Mouse (Mus musculus): ENCODE measurements around the gene Nasp. TPM values are rescaled to one million over a fixed set of nuclear protein-coding genes. Genes with fewer than 3 reads are reported as not detected.

Gene Nasp
- polyA plus RNA-seq, 3 experiments from 2014 or later = 40.6 to 99.0 (median 47.2) TPM

DNA sequence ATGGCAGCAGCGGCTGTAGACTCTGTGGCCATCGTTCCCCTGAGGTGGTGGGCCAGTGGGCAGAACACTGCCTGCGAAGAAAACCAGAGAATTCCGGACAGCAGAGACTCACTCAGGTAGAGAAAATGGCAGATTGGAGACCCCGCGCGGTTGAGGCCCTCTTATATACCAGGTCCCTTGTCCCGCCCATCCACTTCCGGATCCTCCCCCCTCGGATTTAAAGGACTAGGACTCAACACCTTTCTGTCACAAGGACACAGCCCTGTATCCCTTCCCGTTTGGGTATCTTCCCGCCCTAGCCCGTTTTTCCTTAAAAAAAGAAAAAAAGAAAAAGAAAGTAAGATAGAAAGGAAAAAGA, 403 bp downstream of the Nasp start:
- peak; percentile 80 for ATAC-seq

DNA sequence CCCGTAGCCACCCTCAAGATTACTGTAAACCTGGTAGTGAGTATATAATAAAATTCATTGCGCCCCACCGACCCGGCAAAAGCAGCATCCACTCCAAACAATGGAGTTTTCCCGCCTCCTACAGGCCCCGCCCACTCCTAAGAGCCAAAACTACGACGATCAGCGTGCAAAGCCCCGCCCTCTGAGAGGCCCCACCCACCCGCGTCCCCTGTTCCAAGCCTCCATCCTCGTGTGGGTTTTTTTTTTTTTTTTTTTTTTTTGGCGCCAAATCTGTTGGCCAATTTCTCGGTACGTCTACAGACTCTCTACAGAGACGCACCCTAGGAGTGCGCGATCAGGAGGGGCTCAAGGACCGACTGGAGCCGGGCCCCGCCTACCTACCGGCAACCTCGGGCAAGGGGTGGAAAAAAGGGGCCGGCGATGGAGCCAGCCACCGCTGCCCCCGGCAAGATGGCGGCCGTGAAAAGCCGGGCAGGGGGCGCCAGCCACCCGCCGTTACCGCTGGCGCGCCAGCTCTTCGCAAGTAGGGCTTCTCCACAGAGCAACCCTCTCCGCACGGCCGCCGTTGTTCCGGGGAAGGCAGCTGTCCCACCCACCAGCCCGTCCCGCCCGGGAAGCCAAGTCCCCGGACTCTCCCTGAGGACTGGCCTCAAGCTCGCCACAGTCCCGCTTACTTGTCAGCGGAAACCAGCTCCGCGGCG, 933 bp downstream of the Nasp start:
- ATAC-seq = peak; percentile 57

GRCm38 (mm10) chr4:116624831-116625230, 2.9 kb downstream of the Nasp start:
- ATAC-seq = no peak

DNA sequence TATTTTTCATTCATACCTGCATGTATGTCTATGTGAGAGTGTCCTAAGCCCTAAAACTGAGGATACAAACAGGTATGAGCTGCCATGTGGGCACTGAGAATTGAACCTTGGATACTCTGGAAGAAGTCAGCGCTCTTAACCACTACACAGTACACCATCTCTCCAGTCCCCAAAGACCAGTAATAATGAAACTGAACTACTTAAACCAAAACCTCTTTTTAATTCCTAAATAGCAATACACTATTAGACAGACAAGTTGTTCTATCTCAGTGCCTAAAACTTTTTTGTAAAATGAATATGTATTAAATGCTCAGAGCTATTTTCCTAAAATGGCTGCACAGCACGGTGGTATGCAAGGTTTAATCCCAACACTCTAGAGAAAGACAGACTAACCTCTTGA, 12.5 kb downstream of the Nasp start:
- no peak for ATAC-seq

DNA sequence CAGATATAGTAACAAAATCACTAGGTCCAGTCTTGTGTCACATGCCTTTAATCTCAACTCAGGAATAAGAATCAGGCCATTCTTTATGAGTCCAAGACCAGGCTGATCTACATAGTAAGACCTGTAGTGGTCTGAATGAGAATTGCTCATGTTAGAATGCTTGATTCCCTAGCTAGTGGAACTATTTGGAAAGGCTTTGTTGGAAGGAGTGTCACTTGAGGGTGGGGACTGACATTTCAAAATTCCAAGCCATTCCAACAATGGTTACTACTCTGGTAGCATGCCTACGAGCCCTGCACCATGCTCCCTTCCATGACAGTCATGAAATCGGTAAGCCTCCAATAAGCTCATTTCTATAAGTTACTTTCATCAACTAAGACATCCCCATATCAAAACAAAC, 15.1 kb downstream of the Nasp start:
- no peak for ATAC-seq

- peak; percentile 93 for ATAC-seq
These were observed 30.5 kb downstream of the Nasp start for GRCm38 (mm10) chr4:116596978-116597881.

DNA sequence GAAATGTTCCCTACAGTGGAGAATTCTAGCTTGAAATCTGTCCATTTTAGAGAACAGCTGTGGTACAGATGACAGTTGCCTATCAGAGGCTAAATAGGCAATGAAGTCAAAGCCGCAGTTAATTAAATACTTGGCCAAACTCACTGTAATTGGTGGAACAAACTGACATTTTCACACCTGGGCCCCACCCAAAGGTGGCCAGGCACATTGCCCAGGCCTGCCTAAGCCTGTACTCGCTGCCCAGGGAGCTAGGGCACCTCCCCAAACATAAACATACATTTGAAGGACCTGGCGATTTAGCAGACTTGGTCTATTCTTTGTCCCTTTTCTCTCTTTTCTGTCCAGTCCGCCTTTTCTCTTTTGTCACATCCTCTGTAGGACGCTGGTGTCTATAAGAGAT, 31.4 kb downstream of the Nasp start, which contains the start of gene Ccdc17:
Gene Ccdc17, plus strand, starts transcription at position 276 of the 400 bp plus-strand sequence.
- no peak for ATAC-seq

DNA sequence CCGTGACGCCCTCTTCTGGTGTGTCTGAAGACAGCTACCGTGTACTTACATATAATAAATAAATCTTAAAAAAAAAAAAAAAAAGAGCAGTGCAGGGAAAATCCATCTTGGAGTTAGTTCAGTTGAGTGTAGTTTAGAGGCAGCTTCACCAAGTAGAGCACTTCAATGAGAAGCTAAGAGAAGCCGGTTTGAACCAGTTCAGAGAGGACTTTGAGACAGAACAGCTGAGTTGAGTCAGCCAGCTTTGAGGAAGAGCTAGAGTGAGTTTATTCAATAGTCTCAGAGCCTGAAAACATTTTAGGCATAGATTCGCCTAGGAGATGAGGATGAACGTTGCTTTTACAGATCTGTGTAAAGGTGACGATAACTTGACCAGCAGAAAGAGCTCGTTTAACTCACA, 31.9 kb downstream of the Nasp start:
- no peak for ATAC-seq

DNA sequence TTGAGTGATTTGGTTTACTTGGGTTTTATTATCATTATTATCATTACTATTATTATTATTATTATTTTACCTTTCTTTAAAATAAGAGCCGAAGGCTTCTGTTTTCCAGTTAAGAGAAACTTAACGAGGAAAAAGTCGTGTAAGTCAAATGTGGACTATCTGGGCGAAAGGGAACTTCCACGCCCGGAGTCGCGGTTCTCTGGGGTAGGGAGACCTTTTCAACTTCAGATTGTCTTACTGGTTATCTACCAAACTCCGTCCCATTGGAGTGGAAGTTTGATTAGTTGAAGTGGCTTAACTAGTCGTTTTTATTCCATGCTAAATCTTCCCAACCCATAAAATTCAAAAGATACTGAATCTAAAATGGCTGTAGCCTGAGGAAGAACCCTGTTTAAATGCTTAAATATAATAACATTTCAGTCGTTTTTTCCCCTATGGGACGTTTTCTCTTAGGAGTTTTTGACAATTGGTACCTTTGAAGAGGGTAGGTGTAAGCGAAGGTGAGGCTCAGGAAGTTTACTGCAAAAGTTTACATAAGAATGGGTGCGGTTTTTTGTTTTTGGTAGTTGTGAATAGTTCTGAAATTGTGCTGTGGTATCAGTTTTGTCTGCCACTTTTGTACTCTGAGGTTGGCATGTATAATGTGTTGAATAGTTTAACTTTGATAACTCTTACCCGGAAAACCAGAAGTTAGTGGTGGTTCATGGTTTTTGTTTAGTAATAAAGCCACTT, 69.4 kb downstream of the Nasp start:
- no peak for ATAC-seq

DNA sequence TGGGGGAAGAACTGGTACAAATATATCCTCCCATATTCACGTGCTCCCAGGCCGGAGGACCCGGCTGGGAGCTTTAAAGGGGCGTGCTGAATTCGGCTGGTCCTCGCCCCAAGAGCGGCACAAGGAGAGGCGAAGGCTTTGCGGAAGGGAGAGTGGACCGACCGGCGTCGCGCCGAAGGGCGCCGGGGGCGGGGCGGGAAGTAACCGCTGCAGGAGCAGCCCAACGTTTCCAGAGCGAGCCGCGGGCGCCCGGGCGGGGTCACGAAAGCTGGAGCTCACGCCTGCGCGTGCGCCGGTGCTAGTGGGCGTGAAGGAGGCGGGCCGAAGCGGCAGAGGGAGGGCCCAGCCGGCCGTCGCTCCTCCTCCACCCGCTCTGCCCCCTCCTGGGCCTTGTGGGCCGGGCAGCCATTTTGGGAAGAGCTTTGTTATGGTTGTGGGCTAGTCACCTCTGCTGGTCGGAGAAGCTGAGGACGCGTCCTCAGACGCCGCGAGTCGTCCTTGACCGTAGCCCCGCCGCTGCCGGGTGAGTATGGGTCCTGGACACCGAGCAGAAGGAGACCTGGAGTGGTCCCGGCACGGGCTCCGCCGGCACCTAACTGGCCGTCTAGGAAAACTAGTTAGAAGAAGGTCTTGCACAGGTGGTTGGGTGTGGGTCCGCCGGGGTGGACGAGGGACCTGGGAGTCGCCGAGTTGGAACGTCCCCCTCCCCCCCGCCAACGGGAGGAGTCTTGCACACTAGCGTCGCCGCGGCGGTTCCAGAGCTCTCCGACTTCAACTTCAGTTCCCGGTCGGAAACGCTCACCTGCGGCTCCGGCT, 70.2 kb downstream of the Nasp start, which contains the start of gene Gpbp1l1:
Gene Gpbp1l1, plus strand, starts transcription at position 353 of the 816 bp plus-strand sequence.
- peak; percentile 77 for ATAC-seq

DNA sequence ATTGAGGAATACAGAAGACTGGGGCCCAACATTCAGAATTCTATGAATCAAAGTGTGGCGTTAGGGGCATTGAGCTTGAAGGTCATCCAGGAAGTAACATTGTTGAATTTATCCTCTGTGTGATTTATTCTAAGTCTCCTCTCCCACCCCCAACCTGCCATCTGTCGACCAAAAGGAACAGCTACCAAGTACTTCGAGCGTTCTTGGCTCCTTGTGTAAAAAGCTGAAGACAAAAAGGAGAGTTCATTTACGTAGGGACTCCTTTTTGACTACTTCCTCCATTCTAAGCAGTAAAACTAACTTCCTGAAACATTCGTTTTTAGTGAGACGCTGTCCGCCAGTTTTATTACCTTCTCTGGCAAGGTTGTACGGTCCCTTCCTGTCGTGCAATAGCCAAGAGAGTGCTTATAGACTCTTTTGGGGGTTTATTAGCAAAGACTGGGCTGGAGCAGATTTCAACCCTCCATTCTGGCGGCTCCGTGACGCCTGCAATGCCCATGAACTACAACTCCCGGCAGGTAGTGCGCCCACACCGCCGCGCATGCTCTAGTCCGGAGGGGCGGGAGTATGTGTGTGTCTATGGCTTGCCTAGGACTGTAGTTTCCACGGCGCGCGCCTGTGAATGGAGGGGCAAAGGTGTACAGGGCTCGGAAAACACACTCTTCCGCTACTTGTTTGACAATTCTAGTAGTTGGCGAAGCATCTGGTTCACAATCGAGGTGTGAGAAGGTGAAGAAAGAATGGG, 71.0 kb downstream of the Nasp start:
- peak; percentile 83 for ATAC-seq

DNA sequence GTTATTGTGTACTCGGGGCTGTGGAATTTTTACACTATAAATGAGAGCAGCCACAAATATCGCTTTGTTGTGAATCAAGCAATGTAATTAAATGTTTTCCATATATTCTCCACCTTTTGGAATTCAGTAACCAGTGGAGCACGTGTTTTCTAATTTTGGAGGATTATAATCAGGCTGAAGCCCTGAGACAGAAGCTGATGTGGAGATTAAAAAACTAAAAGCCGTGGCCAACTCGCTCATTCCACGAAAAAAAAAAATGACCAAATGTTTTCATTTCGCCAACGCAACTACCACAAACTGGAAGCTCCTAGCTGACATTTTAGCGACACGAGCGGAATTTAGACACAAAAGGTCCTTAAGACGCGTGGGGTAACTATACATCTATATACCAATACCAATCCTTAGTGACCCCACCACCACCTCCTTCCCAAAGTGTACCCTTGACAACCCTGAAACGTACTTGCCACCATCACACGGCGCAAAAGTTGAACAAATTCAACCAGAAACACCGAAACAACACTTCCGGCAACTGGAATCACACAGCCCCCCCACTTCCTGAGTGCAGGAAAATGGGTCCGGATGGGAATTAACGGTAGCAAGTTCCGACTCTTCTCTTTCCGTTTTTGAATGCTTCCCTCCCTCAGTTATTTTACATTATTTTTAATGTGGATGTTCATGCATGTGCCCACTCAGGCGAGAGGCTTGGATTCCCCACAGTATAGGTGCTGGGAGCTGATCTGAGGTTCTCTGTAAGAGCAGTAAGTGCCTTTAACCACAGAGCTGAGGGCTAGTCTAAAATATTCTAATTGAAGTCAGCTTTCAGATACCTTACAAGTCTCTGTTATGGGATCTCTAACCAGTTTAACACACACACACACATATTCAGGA, 72.1 kb downstream of the Nasp start, which contains the start of gene Tmem69:
Gene Tmem69, minus strand, starts transcription at position 524 of the 888 bp plus-strand sequence.
- no peak for ATAC-seq

DNA sequence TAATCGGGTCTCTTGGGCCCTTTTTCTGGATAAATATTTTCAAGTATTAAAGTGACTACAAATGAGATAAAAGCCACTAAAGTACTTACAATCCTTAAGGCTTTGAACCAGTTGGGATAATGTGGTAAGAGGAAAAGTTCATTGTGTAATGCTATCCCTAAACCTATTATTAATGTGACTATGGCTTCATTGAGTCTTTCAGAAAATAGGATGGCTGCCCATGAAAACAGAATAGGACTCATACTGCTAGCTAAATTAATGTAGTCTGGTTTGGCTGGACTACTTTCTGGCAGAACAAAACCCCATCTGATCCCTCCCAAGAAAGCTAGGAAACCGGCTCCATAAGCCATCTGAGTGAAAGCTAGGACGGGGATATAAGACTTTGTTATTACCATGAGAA, 74.7 kb downstream of the Nasp start:
- ATAC-seq = no peak

Other genes with a start within 250 kb of the Nasp start
- 1 to 10 TPM; 4.5 to 5.5 (median 4.7) TPM for gene Mast2, start 163.8 kb downstream of the Nasp start, polyA plus RNA-seq (2017; shearing (Covaris generic))
- gene Ipp, start 120.4 kb downstream of the Nasp start, polyA plus RNA-seq (2017; shearing (Covaris generic)) = 10 to 100 TPM in 2 of 3 experiments, 1 to 10 TPM in 1; 8.9 to 14.9 (median 13.3) TPM
- gene Tmem69, start 72.0 kb downstream of the Nasp start, polyA plus RNA-seq (2017; shearing (Covaris generic)) = 10 to 100 TPM; 25.4 to 29.3 (median 26.3) TPM
- gene Gpbp1l1, start 70.3 kb downstream of the Nasp start, polyA plus RNA-seq (2017; shearing (Covaris generic)) = 100 to 1,000 TPM in 1 of 3 experiments, 10 to 100 TPM in 2; 94.8 to 100 (median 95.0) TPM
- gene Ccdc17, start 31.3 kb downstream of the Nasp start, polyA plus RNA-seq (2017; shearing (Covaris generic)) = 10 to 100 TPM in 2 of 3 experiments, 1 to 10 TPM in 1; 8.5 to 18.5 (median 16.4) TPM
- 100 to 1,000 TPM; 297 to 370 (median 348) TPM for gene Akr1a1, start 23.7 kb upstream of the Nasp start, polyA plus RNA-seq (2017; shearing (Covaris generic))
- gene Prdx1, start 57.6 kb upstream of the Nasp start, polyA plus RNA-seq (2017; shearing (Covaris generic)) = 1,000 to 10,000 TPM in 1 of 3 experiments, 100 to 1,000 TPM in 2; 680 to 1,098 (median 710) TPM
- gene Mmachc, start 80.5 kb upstream of the Nasp start, polyA plus RNA-seq (2017; shearing (Covaris generic)) = 1 to 10 TPM; 4.5 to 8.3 (median 5.2) TPM
- gene Ccdc163, start 80.6 kb upstream of the Nasp start, polyA plus RNA-seq (2017; shearing (Covaris generic)) = 10 to 100 TPM; 29.3 to 64.8 (median 54.4) TPM
- gene Tesk2, start 93.0 kb upstream of the Nasp start, polyA plus RNA-seq (2017; shearing (Covaris generic)) = 1 to 10 TPM; 3.0 to 4.3 (median 4.1) TPM
- gene Toe1, start 179.7 kb upstream of the Nasp start, polyA plus RNA-seq (2017; shearing (Covaris generic)) = 10 to 100 TPM; 25.5 to 32.7 (median 29.7) TPM
- gene Mutyh, start 179.8 kb upstream of the Nasp start, polyA plus RNA-seq (2017; shearing (Covaris generic)) = 10 to 100 TPM in 2 of 3 experiments, 1 to 10 TPM in 1; 9.9 to 16.6 (median 15.1) TPM
- under 1 TPM in 2 of 3 experiments, not detected in 1; 0.32 to 0.74 TPM for gene Hpdl, start 193.8 kb upstream of the Nasp start, polyA plus RNA-seq (2017; shearing (Covaris generic))
- gene Zswim5, start 249.4 kb upstream of the Nasp start, polyA plus RNA-seq (2017; shearing (Covaris generic)) = under 1 TPM in 2 of 3 experiments, not detected in 1; 0.05 to 0.06 TPM

Measured in inflammation-experienced regulatory T-cells, adult 6 months (primary cell).